8 mouse cellular contexts compared by ENCODE assay signal in the genomic region with DNA sequence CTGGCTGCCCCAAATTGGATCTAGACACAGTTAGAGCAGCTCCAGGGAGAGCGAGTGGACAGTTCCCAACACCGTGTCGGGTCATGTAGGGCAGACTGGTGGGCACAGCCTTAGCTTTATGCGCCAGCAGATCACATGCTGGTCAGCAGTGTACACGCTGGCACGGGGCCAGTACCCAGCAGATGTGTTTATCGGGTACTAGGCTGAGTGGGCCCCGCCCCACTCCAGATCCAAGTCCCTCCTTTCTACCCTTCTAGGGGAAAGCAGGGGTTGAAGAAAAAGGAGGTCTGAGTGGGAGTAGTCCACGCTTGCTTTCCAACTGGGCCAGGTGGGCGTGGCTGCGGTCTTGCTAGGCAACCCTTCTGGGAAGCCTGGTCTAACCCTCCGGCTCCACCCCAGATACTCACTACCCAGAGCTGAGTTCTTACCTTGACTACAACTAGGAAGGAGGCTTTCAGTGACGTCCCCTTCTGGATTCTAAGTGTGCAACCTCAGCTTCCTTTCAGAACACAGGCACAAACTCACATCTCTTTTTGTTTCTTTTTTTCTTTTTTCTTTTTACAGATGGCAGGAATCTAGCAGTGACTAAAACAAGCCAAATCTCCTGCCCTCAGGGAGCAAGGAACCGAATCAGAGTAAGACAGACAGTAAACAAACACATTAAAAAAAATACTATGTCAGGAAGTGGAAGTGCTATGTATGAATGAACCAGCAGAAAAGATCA. TPM values are rescaled to one million over a fixed set of nuclear protein-coding genes. Genes with fewer than 3 reads are reported as not detected.
DNase-seq lines count a peak whose midpoint lies in the region; ATAC-seq and TF ChIP-seq lines count a peak whose summit lies in the region.

No protein-coding gene starts in this region.

- peaks cover 6% of the 10 kb centered on the region for H3K27me3 ChIP-seq in embryonic facial prominence, embryonic 10.5 days (replicated peaks; ENCODE audit: low read depth, poor library complexity, severe bottlenecking)
- no peaks in the 10 kb centered on the region for H3K27me3 ChIP-seq in intestine, postnatal 0 days (replicated peaks; ENCODE audit: control insufficient read depth, insufficient read depth, low read length)
- no peaks in the 10 kb centered on the region for H3K27me3 ChIP-seq in limb, embryonic 15.5 days
- no peaks in the 10 kb centered on the region for H3K27me3 ChIP-seq in midbrain, embryonic 15.5 days (replicated peaks)
- no peaks in the 10 kb centered on the region for H3K27me3 ChIP-seq in spleen, adult 2 months (ENCODE audit: control insufficient read depth, insufficient read depth, low read length)

- H3K4me1 ChIP-seq in embryonic facial prominence, embryonic 10.5 days: peaks cover 64% of the 10 kb centered on the region
- peaks cover 13% of the 10 kb centered on the region; the same call in 1 of the 2 replicates for H3K4me1 ChIP-seq in intestine, postnatal 0 days (replicated peaks; ENCODE audit: control insufficient read depth, insufficient read depth, low read length)
- peaks cover 55% of the 10 kb centered on the region for H3K4me1 ChIP-seq in limb, embryonic 15.5 days
- H3K4me1 ChIP-seq in midbrain, embryonic 15.5 days: peaks cover 59% of the 10 kb centered on the region
- peaks cover 36% of the 10 kb centered on the region for H3K4me1 ChIP-seq in spleen, adult 2 months (ENCODE audit: control insufficient read depth, insufficient read depth, insufficient read length)

- H3K9ac ChIP-seq in intestine, postnatal 0 days (ENCODE audit: low read depth, low read length): no peak overlapping the region
- H3K9ac ChIP-seq in limb, embryonic 15.5 days: no peak overlapping the region
- H3K9ac ChIP-seq in midbrain, embryonic 15.5 days: no peak overlapping the region

- peak overlapping the region; percentile 47 for H3K4me3 ChIP-seq in embryonic facial prominence, embryonic 10.5 days
- no peak overlapping the region for H3K4me3 ChIP-seq in intestine, postnatal 0 days (ENCODE audit: low read depth, low read length)
- H3K4me3 ChIP-seq in limb, embryonic 15.5 days: no peak overlapping the region
- H3K4me3 ChIP-seq in midbrain, embryonic 15.5 days: no peak overlapping the region
- no peak overlapping the region for H3K4me3 ChIP-seq in spleen, adult 2 months (ENCODE audit: extremely low read depth, insufficient read depth, insufficient read length)

- H3K9me3 ChIP-seq in embryonic facial prominence, embryonic 10.5 days: no peaks in the 10 kb centered on the region
- no peaks in the 10 kb centered on the region for H3K9me3 ChIP-seq in intestine, postnatal 0 days (ENCODE audit: control insufficient read depth)
- no peaks in the 10 kb centered on the region for H3K9me3 ChIP-seq in limb, embryonic 15.5 days
- H3K9me3 ChIP-seq in midbrain, embryonic 15.5 days: no peaks in the 10 kb centered on the region

- no peak for TF ChIP-seq POLR2A in spleen, adult 2 months (IDR thresholded peaks at IDR 0.05; ENCODE audit: low read depth, low read length)

- H3K36me3 ChIP-seq in embryonic facial prominence, embryonic 10.5 days (replicated peaks): no peaks in the 10 kb centered on the region
- H3K36me3 ChIP-seq in intestine, postnatal 0 days (ENCODE audit: control insufficient read depth, insufficient read depth): no peaks in the 10 kb centered on the region
- H3K36me3 ChIP-seq in limb, embryonic 15.5 days: no peaks in the 10 kb centered on the region
- H3K36me3 ChIP-seq in midbrain, embryonic 15.5 days (replicated peaks): no peaks in the 10 kb centered on the region
- no peaks in the 10 kb centered on the region for H3K36me3 ChIP-seq in spleen, adult 2 months (ENCODE audit: control insufficient read depth, insufficient read depth, low read length)

- TF ChIP-seq CTCF in intestine, postnatal 0 days (IDR thresholded peaks at IDR 0.05; ENCODE audit: low read depth): no peak
- no peak for TF ChIP-seq CTCF in spleen, adult 2 months (IDR thresholded peaks at IDR 0.05; ENCODE audit: extremely low read depth, insufficient read depth, insufficient read length, insufficient replicate concordance)

- WGBS in embryonic facial prominence, embryonic 10.5 days: 14% methylated on average over 14 of the region's 14 CpGs
- WGBS in intestine, postnatal 0 days: 11% methylated on average over 14 of the region's 14 CpGs
- 7% methylated on average over 14 of the region's 14 CpGs for WGBS in limb, embryonic 15.5 days
- WGBS in midbrain, embryonic 15.5 days: 3% methylated on average over 14 of the region's 14 CpGs
- 5% methylated on average over 14 of the region's 14 CpGs for WGBS in spleen, adult 2 months

- H3K4me2 ChIP-seq in intestine, postnatal 0 days (replicated peaks; ENCODE audit: low read depth): peak overlapping the region; percentile 54
- H3K4me2 ChIP-seq in limb, embryonic 15.5 days: peak overlapping the region; percentile 46
- H3K4me2 ChIP-seq in midbrain, embryonic 15.5 days: peak overlapping the region; percentile 42

- peak; percentile 69 for DNase-seq in embryo, embryonic 10 days (ENCODE audit: low spot score)
- DNase-seq in embryo, embryonic 9.5 days (ENCODE audit: extremely low spot score): no peak
- peak; percentile 57 for DNase-seq in embryonic facial prominence, embryonic 10.5 days (ENCODE audit: low spot score)
- DNase-seq in heart, adult 11 months: peak; percentile 99
- peak in 1 of 2 experiments; percentile 54 for DNase-seq in spleen, adult 2 months (ENCODE audit: low read depth in 1 of 2, low spot score in 2 of 2)

- peak; percentile 65 for ATAC-seq in intestine, postnatal 0 days
- ATAC-seq in limb, embryonic 15.5 days (ENCODE audit: insufficient number of reproducible peaks, low FRiP score, low TSS enrichment, low read depth): peak; percentile 20; the same call in 1 of the 2 replicates
- ATAC-seq in midbrain, embryonic 15.5 days (replicated peaks): peak; percentile 40

- peak overlapping the region; percentile 94 for H3K27ac ChIP-seq in embryonic facial prominence, embryonic 10.5 days (replicated peaks)
- H3K27ac ChIP-seq in intestine, postnatal 0 days (ENCODE audit: low read depth, low read length): no peak overlapping the region
- H3K27ac ChIP-seq in limb, embryonic 15.5 days: peak overlapping the region; percentile 97
- peak overlapping the region; percentile 96 for H3K27ac ChIP-seq in midbrain, embryonic 15.5 days
- H3K27ac ChIP-seq in spleen, adult 2 months (ENCODE audit: insufficient read depth, low read length): peak overlapping the region; percentile 94

RNA-seq across cellular contexts. Expression of a gene that starts 59.6 kb away (rescaled TPM):
- polyA plus RNA-seq in embryonic facial prominence, embryonic 10.5 days (2016; fragmentation: Nextera tagmentation; extraction: Ambion mirVana): 13.5 and 17.3 TPM in 2 replicates
- polyA plus RNA-seq in intestine, postnatal 0 days (2015; fragmentation: Nextera tagmentation; extraction: Ambion mirVana): 10.0 and 10.7 TPM in 2 replicates
- polyA plus RNA-seq in limb, embryonic 15.5 days (2015; fragmentation: Nextera tagmentation; extraction: Ambion mirVana): 36.0 and 38.5 TPM in 2 replicates
- 94.3 and 98.5 TPM in 2 replicates for polyA plus RNA-seq in midbrain, embryonic 15.5 days (2015; fragmentation: Nextera tagmentation; extraction: Ambion mirVana)
- polyA plus RNA-seq in spleen, adult 2 months (2012; rRNA removed): 33.2 and 50.3 TPM in 2 replicates
